Mouse (Mus musculus): ENCODE measurements around the gene Fbxo42.
A peak's percentile ranks its signal among the peaks of the same experiment; 100 is the strongest.
"Not testable (repeated sequence)": the region's sequence is repeated elsewhere in the genome, so short reads cannot be mapped to it uniquely, and the experiment has no call there.

The Fbxo42 gene

GRCm38 (mm10) chr4:141134751-141135530 lies 12.8 kb upstream of the Fbxo42 start:
- ATAC-seq (ENCODE audit: insufficient number of reproducible peaks, low FRiP score, low TSS enrichment), result no peak

DNA sequence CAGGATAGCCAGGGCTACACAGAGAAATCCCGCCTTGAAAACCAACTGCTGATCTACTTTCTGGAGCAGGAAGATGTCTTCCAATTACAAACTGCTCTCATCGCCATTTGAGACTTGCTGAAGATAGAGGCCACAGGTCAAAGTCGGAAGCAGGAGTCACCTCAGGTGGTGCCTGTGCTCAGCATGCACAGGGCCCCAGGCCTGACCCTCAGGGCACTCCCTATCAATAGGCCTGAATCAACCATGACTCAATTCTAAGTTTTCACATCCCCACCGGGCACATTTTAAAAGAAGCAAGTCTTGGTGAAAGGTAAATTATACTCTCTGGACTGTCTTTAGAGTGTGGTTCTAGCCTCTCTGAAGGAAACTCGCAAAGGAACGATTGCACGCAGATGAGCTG lies 11.6 kb upstream of the Fbxo42 start:
- no peak for ATAC-seq (ENCODE audit: insufficient number of reproducible peaks, low FRiP score, low TSS enrichment)

- ATAC-seq (ENCODE audit: insufficient number of reproducible peaks, low FRiP score, low TSS enrichment), result not testable (repeated sequence)
These were observed 10.0 kb upstream of the Fbxo42 start for GRCm38 (mm10) chr4:141137740-141138139.

DNA sequence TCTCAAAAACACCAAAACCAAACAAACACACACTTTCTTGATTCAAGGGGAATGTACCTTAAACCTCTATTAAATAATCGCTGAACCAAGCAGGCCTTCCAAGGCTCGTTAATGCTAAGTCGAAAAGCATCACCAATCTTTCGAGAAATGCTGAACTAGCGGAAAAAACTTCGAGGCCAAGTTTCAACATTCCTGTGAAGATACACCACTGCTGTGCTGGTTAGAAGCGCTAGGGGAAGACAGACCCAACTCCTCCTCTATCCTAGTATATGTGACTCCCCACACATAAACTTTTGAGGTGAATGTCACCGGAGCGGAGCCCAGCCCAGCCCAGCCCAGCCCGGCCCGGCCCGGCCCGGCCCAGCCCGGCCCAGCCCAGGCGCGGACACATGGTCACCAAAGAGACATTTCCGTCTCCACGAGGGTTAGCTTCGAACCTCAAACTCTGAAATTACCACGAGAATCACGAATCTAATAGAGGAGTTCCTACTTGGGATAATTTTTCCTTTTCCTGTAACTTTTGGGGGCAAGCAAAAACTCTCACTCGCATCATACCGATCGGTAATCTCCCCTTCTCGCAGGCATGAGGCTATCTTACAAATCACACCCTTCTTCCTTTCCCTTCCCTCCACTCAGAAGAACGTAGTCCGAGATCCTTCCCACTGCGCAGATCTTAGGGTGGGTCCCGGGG lies 9.1 kb upstream of the Fbxo42 start:
- ATAC-seq (ENCODE audit: insufficient number of reproducible peaks, low FRiP score, low TSS enrichment), result no peak

DNA sequence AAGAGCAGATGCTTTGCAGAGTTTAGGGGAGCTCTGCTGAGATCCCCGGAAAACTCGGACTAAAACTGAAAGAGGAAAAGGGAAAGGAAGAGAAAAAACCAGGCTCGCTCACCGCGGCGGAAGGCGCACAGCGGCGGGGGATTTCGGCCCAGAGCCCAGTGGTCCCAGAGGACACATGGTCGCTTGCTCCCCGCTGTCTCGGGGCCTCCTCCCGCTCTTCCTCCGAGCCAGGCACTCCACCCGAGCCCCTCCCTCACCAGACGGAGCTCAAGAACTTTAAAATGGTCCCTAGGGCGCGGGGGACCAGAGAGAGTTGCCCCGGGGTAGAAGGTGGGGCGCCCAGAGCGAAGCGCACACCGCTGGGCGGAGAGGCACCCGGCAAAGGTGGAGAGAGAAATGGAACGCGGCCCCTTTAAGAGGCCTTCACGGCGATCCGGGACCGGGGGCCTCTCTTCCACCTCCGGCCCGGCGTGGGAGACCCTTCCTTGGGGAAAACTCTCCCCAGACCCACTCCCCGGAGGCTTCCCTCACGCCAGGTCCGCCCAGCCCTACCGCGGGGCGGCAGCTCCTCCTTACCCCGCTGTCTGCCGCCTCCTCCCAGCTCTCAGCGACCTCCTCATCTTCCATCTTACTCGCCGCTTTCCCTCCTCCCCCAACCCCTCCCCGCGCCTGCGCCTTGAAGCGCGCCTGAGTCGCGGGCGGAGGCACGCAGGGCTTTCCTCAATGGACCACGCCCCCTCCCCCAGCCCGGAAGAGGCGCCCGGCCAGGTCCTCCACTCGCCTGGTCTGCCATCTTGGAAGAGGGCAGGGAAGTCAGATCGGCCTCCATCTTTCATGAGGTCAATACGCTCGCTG lies 8.4 kb upstream of the Fbxo42 start, which contains the start of gene Szrd1:
Gene Szrd1, minus strand, starts transcription at position 660 of the 855 bp plus-strand sequence.
- ATAC-seq (ENCODE audit: insufficient number of reproducible peaks, low FRiP score, low TSS enrichment), result peak; percentile 87

DNA sequence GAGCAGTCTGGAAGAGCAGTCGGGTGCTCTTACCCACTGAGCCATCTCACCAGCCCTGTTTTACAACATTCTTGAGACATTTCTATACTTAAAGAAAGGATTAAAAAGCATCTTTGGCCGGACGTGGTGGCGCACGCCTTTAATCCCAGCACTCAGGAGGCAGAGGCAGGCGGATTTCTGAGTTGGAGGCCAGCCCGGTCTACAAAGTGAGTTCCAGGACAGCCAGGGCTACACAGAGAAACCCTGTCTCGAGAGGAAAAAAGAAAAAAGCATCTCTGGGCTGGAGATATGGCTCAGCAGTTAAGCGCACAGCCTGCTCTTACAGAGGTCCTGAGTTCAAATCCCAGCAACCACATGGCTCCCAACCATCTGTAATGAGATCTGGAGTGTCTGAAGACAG lies 7.4 kb upstream of the Fbxo42 start:
- not testable (repeated sequence) for ATAC-seq (ENCODE audit: insufficient number of reproducible peaks, low FRiP score, low TSS enrichment)

DNA sequence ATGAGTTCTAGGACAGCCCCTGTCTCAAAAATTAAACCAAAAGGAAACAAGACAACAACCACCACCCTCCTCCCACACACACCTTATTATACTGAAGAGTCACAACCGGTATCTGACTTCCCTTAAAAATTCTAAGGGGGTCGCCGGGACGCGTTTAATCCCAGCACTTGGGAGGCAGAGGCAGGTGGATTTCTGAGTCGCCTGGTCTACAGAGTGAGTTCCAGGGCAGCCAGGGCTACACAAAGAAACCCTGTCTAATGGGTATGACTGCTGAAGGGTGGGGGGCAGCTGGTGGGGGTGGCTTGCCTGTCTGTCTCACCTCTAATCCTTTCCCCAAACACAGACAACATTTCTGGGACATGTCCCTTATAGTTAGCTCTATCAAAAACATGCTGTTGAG lies 6.7 kb upstream of the Fbxo42 start:
- no peak for ATAC-seq (ENCODE audit: insufficient number of reproducible peaks, low FRiP score, low TSS enrichment)

DNA sequence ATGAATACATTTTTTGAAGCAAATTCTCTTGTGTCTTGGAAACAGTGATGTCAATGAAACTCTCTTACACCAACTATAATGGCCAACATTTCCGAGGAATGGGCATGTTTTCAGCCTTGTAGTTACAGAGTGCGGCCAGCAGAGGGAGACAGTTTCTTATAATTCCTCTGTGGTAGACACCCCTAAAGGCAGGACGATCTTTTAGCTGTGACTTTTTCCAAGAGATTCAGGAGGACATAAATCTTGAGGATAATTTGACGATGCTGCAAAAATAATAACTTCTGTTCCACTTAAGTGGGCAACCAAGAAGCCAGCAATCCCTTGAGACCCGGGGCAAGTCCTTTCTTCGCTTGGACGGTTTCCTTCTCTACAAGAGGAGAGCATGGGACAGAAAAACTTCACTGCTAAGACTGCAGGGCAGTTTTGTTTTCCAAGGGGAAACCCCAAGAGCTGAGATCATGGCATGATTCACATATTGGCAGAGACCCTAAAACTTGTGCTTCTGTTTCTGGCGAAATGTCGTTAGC lies 5.4 kb upstream of the Fbxo42 start:
- ATAC-seq (ENCODE audit: insufficient number of reproducible peaks, low FRiP score, low TSS enrichment), result no peak

DNA sequence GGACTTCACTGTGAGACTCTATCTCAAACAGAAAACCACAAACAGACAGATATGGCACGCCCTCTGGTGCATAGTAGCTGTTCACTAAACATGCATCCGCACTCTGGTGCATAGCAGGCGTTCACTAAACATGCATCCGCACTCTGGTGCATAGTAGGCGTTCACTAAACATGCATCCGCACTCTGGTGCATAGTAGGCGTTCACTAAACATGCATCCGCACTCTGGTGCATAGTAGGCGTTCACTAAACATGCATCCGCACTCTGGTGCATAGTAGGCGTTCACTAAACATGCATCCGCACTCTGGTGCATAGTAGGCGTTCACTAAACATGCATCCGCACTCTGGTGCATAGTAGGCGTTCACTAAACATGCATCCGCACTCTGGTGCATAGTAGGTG lies 2.6 kb upstream of the Fbxo42 start:
- ATAC-seq (ENCODE audit: insufficient number of reproducible peaks, low FRiP score, low TSS enrichment), result not testable (repeated sequence)

- no peak for ATAC-seq (ENCODE audit: insufficient number of reproducible peaks, low FRiP score, low TSS enrichment)
These were observed 1.2 kb upstream of the Fbxo42 start for GRCm38 (mm10) chr4:141146491-141147033.

DNA sequence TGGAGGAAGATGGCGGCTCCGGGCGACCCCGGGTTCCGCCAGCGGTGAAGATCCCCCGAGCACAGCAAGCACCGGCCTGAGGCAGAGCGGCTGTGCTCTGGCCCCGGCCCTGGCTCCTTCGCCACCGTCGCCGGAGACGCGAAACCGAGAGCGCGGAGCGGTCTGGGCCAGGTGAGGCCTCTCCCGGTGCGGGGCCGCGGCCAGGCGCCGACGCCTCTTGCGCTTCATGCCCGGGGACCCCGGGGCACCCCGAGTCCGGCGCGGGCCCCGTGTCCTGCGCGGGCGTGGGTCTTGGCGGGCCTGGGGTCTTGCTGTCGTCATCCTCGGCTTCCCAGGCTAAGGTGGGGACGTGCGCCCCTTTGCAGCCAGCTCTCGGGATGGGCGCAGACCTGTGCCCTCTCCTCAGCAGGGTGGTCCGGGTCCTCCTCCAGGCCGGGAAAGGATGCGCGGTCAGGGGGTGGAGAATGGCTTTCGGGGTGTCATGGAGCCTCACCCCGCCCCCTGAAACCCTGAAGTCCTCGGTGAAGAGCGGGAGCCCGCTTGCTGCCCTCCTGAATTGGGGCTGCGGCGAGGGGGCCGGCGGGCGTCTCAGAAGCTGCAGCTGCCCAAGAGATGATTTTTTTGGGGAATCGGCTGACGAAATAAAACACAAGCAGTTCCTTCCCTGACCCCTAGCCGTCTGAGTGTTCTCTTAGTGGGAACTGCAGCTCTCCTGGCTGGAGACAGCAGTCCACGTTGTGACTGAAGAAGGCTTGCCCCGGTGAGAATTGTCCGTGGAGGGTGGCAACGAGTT lies 492 bp downstream of the Fbxo42 start:
- ATAC-seq (ENCODE audit: insufficient number of reproducible peaks, low FRiP score, low TSS enrichment), result peak; percentile 36; the same call in 1 of the 2 replicates

DNA sequence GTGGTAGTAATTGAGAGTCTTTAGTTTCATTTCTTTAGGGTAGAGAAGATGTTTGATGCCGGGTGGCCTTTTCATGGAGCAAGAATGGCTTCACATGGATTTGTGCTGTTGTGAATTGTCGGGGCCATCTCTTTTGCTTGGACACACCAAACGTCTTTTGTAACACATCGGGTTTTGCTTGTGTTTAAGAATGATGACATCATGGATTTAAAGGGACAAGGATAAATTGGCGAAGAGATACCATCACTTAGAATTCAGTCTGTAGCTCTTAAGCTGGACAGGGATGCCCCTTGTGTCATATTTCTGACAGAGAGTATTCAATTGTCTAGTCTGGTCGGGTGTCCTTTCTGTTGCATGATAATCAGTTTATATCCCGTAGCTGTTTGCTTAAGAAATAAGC lies 1.4 kb downstream of the Fbxo42 start:
- ATAC-seq (ENCODE audit: insufficient number of reproducible peaks, low FRiP score, low TSS enrichment), result no peak

DNA sequence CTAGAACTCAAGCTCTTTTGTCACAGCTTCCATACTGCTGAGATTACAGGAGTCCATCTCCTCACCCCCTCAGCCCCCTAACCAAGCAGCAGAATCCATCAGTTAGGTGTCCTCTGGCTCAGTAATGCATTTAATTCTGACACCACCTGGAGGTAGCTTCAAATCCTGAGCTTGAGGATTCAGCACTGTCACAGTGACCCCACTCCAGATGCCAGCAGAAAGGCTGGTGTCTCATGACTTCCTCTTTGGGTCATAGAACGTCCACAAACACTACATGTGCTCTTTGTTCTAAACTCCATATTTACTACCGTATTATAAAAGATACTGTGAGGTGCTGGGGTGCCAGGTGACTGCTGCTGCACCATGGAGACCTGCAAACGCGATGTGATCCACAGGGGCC lies 9.8 kb downstream of the Fbxo42 start:
- no peak for ATAC-seq (ENCODE audit: insufficient number of reproducible peaks, low FRiP score, low TSS enrichment)

DNA sequence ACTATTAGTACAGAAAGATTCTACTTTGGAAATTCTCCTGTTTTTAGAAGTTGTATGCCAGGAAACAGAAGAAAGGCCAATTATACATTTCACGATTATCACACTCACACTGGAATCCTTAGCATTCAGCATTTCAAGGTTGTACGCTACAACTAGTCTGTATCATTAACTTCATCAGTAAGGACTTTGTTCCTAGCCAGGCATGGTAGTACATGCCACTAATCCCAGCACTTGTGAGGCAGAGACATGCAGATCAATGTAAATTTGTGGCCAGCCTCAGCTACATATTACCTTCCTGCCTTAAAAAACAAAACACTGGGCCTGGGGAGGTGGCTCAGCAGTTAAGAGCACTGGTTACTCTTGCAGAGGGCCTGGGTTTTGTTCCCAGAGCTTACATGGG lies 10.9 kb downstream of the Fbxo42 start:
- ATAC-seq (ENCODE audit: insufficient number of reproducible peaks, low FRiP score, low TSS enrichment), result no peak

GRCm38 (mm10) chr4:141159093-141159492 lies 11.4 kb downstream of the Fbxo42 start:
- no peak for ATAC-seq (ENCODE audit: insufficient number of reproducible peaks, low FRiP score, low TSS enrichment)

DNA sequence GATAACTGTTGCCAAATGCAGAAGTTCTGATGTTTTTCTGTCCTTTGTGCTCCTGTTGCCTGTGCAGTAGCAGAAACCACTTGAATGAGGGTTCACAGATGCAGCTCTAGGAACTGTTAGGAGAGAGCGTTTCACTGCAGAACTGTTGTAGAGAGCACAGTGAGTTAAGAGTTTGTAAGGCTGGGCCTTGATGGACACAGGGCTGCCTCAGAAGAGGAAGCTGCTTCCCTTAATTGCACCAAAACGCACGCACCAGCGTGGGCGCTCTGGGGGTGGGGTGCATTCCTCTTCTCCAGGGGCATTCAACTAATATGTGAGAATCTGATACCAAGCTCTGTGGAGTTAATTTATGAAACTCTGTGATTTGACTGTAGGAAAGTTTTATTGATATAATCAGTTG lies 12.0 kb downstream of the Fbxo42 start:
- no peak for ATAC-seq (ENCODE audit: insufficient number of reproducible peaks, low FRiP score, low TSS enrichment)

DNA sequence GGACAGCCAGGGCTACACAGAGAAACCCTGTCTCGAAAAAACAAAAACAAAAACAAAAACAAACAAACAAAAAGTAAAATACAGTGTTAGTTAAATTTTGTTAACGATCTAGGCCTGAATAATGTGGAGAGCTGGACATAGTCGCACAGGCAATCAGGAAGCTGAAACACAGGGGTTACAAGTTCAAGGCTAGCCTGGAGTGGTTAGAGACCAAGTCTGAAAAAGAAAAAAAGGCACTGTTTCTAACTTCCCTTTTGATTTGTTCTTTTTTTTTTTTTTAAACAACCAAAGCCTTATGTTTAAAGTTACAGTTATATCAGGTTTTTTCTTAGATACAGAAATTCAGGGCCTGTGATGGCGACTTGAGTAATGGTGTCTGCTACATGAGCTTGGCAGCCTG lies 12.5 kb downstream of the Fbxo42 start:
- ATAC-seq (ENCODE audit: insufficient number of reproducible peaks, low FRiP score, low TSS enrichment), result no peak

- no peak for ATAC-seq (ENCODE audit: insufficient number of reproducible peaks, low FRiP score, low TSS enrichment)
These were observed 14.0 kb downstream of the Fbxo42 start for GRCm38 (mm10) chr4:141161699-141162208.

GRCm38 (mm10) chr4:141163729-141164128 lies 16.0 kb downstream of the Fbxo42 start:
- ATAC-seq (ENCODE audit: insufficient number of reproducible peaks, low FRiP score, low TSS enrichment), result no peak

Data from cerebellum, adult (tissue).